Mouse (Mus musculus) lung, postnatal 14 days (tissue): ENCODE measurements at regions not wholly inside any gene's neighbourhood (a gene's known extent, or its start where the extent isn't known, plus 50 kb on each side); places are given as distances from the start of the nearest gene placed in this dataset.

ENCODE experiments used
- DNase-seq: peaks from one replicate; pipeline ENCODE4 v3.0.0; 2021

- DNase-seq, result no peak
Observed at GRCm38 (mm10) chr10:37439863-37440613, 301.3 kb upstream of the Marcks start.

- no peak for DNase-seq
Observed at GRCm38 (mm10) chr10:37438312-37438711, 299.6 kb upstream of the Marcks start.

GRCm38 (mm10) chr10:37436849-37437248, 298.1 kb upstream of the Marcks start:
- no peak for DNase-seq

GRCm38 (mm10) chr10:37434229-37434628, 295.5 kb upstream of the Marcks start:
- DNase-seq, result no peak

- DNase-seq, result no peak
Observed at GRCm38 (mm10) chr10:37423047-37423446, 284.3 kb upstream of the Marcks start.

GRCm38 (mm10) chr10:37422612-37423011, 283.9 kb upstream of the Marcks start:
- DNase-seq, result no peak

GRCm38 (mm10) chr10:37416321-37416720, 277.6 kb upstream of the Marcks start:
- no peak for DNase-seq

GRCm38 (mm10) chr10:37412401-37412800, 273.7 kb upstream of the Marcks start:
- no peak for DNase-seq

GRCm38 (mm10) chr10:37409749-37410148, 271.0 kb upstream of the Marcks start:
- DNase-seq, result no peak

GRCm38 (mm10) chr10:37407487-37407886, 268.8 kb upstream of the Marcks start:
- no peak for DNase-seq

- DNase-seq, result no peak
Observed at GRCm38 (mm10) chr10:37404933-37405332, 266.2 kb upstream of the Marcks start.

GRCm38 (mm10) chr10:37404407-37404806, 265.7 kb upstream of the Marcks start:
- DNase-seq, result no peak

GRCm38 (mm10) chr10:37402376-37402775, 263.7 kb upstream of the Marcks start:
- DNase-seq, result no peak

- DNase-seq, result no peak
Observed at GRCm38 (mm10) chr10:37400991-37401390, 262.3 kb upstream of the Marcks start.

GRCm38 (mm10) chr10:37400379-37400778, 261.7 kb upstream of the Marcks start:
- DNase-seq, result no peak

GRCm38 (mm10) chr10:37397271-37397991, 258.7 kb upstream of the Marcks start:
- DNase-seq, result peak; percentile 52

- DNase-seq, result no peak
Observed at GRCm38 (mm10) chr10:37390011-37390410, 251.3 kb upstream of the Marcks start.

GRCm38 (mm10) chr10:37386216-37386615, 247.5 kb upstream of the Marcks start:
- DNase-seq, result no peak

GRCm38 (mm10) chr10:37380024-37380423, 241.3 kb upstream of the Marcks start:
- peak; percentile 26 for DNase-seq

- DNase-seq, result no peak
Observed at GRCm38 (mm10) chr10:37378002-37378702, 239.4 kb upstream of the Marcks start.

- DNase-seq, result no peak
Observed at GRCm38 (mm10) chr10:37377258-37378001, 238.7 kb upstream of the Marcks start.

- DNase-seq, result no peak
Observed at GRCm38 (mm10) chr10:37376172-37376571, 237.5 kb upstream of the Marcks start.

- no peak for DNase-seq
Observed at GRCm38 (mm10) chr10:37375648-37376047, 236.9 kb upstream of the Marcks start.
